Mouse (Mus musculus): ENCODE measurements around the gene Flywch2.

GRCm38 (mm10) chr17:23802746-23803365 lies 17.0 kb upstream of the Flywch2 start:
- TF ChIP-seq CTCF (IDR thresholded peaks at IDR 0.05; ENCODE audit: low read depth, low read length), result no peak
- TF ChIP-seq POLR2A (IDR thresholded peaks at IDR 0.05; ENCODE audit: insufficient read depth, low read length), result no peak
